Mouse (Mus musculus) liver, adult 10 weeks (tissue): ENCODE results near the gene C2cd3. TPM values are rescaled to one million over a fixed set of nuclear protein-coding genes. Genes with fewer than 3 reads are reported as not detected.

Experiments used
- polyA plus RNA-seq: library from polyadenylated mRNA; stranded (reverse); fragments of 350-450 nt; fragmentation: Illumina TruSeq; extraction: RNeasy Lipid Tissue Mini Kit (QIAGEN cat#74804); gene quantifications from one replicate; pipeline ENCODE4 v1.2.3, GENCODE M21; 2014; ENCODE audit warnings: low read depth, low replicate concordance

C2cd3 gene
- 5.3 TPM for polyA plus RNA-seq

GRCm38 (mm10) chr7:100371495-100372451, at the start of gene C2cd3, which contains the start of gene Ppme1:
Gene C2cd3 (plus strand): TSS chr7:100372233.
Gene Ppme1 (minus strand): TSS chr7:100372307.

GRCm38 (mm10) chr7:100472777-100473176, 100.7 kb downstream of the C2cd3 start, which contains the start of gene Ucp3:
Gene Ucp3 (plus strand): TSS chr7:100472990.

GRCm38 (mm10) chr7:100493117-100493483, 121.1 kb downstream of the C2cd3 start, which contains the start of gene Ucp2:
Gene Ucp2 (plus strand): TSS chr7:100493337.

GRCm38 (mm10) chr7:100514573-100514972, 142.5 kb downstream of the C2cd3 start, which contains the start of gene Dnajb13:
Gene Dnajb13 (minus strand): TSS chr7:100514960.

Other genes starting within 250 kb of the C2cd3 start
- gene Lipt2, start 213.0 kb upstream of the C2cd3 start, polyA plus RNA-seq: 6.4 TPM
- gene Kcne3, start 195.7 kb upstream of the C2cd3 start, polyA plus RNA-seq: 3.8 TPM
- 2.8 TPM for gene Pgm2l1, start 144.8 kb upstream of the C2cd3 start, polyA plus RNA-seq
- gene P4ha3, start 86.7 kb upstream of the C2cd3 start, polyA plus RNA-seq: 0.21 TPM
- 28.2 TPM for gene Ppme1, start 74 bp downstream of the C2cd3 start, polyA plus RNA-seq
- gene Ucp3, start 100.8 kb downstream of the C2cd3 start, polyA plus RNA-seq: not detected
- gene Ucp2, start 121.1 kb downstream of the C2cd3 start, polyA plus RNA-seq: 7.7 TPM
- gene Dnajb13, start 142.7 kb downstream of the C2cd3 start, polyA plus RNA-seq: not detected
- gene Coa4, start 164.8 kb downstream of the C2cd3 start, polyA plus RNA-seq: 7.4 TPM
- 120 TPM for gene Rab6a, start 235.2 kb downstream of the C2cd3 start, polyA plus RNA-seq
- gene Mrpl48, start 236.1 kb downstream of the C2cd3 start, polyA plus RNA-seq: 39.2 TPM